Mouse (Mus musculus): Measurements from ENCODE around the gene Nsa2. TPM values are rescaled to one million over a fixed set of nuclear protein-coding genes. Genes with fewer than 3 reads are reported as not detected.
"Not testable (repeated sequence)": the region's sequence is repeated elsewhere in the genome, so short reads cannot be mapped to it uniquely, and the experiment has no call there.

The Nsa2 gene
- polyA plus RNA-seq, 1 experiment from 2014 or later: 58.1 TPM

GRCm38 (mm10) chr13:97178943-97179342, 41.2 kb upstream of the Nsa2 start:
- no peak overlapping the region for H3K4me2 ChIP-seq (replicated peaks; ENCODE audit: low read depth)
- H3K4me3 ChIP-seq (ENCODE audit: low read depth, low read length): no peak overlapping the region
- H3K9me3 ChIP-seq (ENCODE audit: control insufficient read depth): no peaks in the 10 kb centered on the region
- TF ChIP-seq CTCF (IDR thresholded peaks at IDR 0.05; ENCODE audit: low read depth): no peak
- H3K27ac ChIP-seq (ENCODE audit: low read depth, low read length): no peak overlapping the region
- no peak for ATAC-seq
- 87% methylated on average over 7 of the region's 7 CpGs for WGBS
- no peaks in the 10 kb centered on the region for H3K27me3 ChIP-seq (replicated peaks; ENCODE audit: control insufficient read depth, insufficient read depth, low read length)
- H3K36me3 ChIP-seq (ENCODE audit: control insufficient read depth, insufficient read depth): peaks cover 63% of the 10 kb centered on the region
- no peaks in the 10 kb centered on the region; the same call in 1 of the 2 replicates for H3K4me1 ChIP-seq (replicated peaks; ENCODE audit: control insufficient read depth, insufficient read depth, low read length)
- H3K9ac ChIP-seq (ENCODE audit: low read depth, low read length): no peak overlapping the region

- Histone ChIP-seq H3K9ac (ENCODE audit: low read depth, low read length) (no peak overlapping the region), H3K4me3 (ENCODE audit: low read depth, low read length) (no peak overlapping the region), H3K4me2 (replicated peaks; ENCODE audit: low read depth) (no peak overlapping the region), H3K9me3 (ENCODE audit: control insufficient read depth) (no peaks in the 10 kb centered on the region), H3K27me3 (replicated peaks; ENCODE audit: control insufficient read depth, insufficient read depth, low read length) (no peaks in the 10 kb centered on the region), H3K36me3 (ENCODE audit: control insufficient read depth, insufficient read depth) (peaks cover 69% of the 10 kb centered on the region), H3K27ac (ENCODE audit: low read depth, low read length) (peak overlapping the region; percentile 23; the same call in 1 of the 2 replicates), H3K4me1 (replicated peaks; ENCODE audit: control insufficient read depth, insufficient read depth, low read length) (no peaks in the 10 kb centered on the region)
- WGBS: 72% methylated on average over 5 of the region's 5 CpGs
- ATAC-seq: no peak
- no peak for TF ChIP-seq CTCF (IDR thresholded peaks at IDR 0.05; ENCODE audit: low read depth)
Measured at GRCm38 (mm10) chr13:97176731-97177130, 39.0 kb upstream of the Nsa2 start.

DNA sequence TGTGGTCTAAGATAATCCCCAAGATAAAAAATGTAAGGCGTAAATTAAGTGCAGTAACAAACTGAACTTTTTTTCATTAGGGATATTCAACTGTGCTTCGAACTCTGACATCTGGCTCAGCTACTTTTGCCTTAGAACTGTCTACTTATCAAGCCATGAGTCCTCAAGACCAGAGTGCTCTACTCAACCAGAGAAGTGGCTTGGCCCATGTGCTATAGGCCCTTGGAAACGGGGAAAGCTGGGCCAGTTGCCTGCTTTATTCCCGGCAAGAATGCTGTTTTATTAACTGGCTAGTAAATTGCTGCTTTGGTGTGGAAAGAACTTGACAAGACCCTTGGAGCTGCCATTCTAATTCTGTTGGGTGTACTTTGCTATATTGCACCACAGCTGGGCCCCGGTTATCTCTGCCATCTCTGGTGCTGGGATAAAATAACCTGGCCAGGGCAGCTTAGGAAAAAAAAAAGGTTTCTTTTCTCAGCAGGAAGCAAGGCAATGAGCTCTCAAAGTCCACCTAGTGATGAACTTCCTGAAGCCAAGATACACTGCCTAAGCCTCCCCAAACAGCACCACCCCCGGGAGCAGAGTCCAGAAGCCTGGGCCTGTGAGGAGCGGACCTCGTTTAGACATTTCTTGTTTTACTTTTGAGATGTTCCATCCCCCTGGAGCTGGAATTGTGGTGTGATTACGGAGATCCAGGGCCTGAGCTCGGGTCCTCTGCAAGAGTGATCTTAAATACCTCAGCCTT, 38.0 kb upstream of the Nsa2 start:
- peak; percentile 94 for ATAC-seq

GRCm38 (mm10) chr13:97145834-97146233, 8.1 kb upstream of the Nsa2 start:
- ATAC-seq: no peak
- H3K36me3 ChIP-seq (ENCODE audit: control insufficient read depth, insufficient read depth): peaks cover 50% of the 10 kb centered on the region
- WGBS: 57% methylated on average over 4 of the region's 4 CpGs
- peak; percentile 77 for TF ChIP-seq CTCF (IDR thresholded peaks at IDR 0.05; ENCODE audit: low read depth)
- no peaks in the 10 kb centered on the region for H3K9me3 ChIP-seq (ENCODE audit: control insufficient read depth)
- no peak overlapping the region for H3K27ac ChIP-seq (ENCODE audit: low read depth, low read length)
- no peak overlapping the region for H3K9ac ChIP-seq (ENCODE audit: low read depth, low read length)
- H3K27me3 ChIP-seq (replicated peaks; ENCODE audit: control insufficient read depth, insufficient read depth, low read length): no peaks in the 10 kb centered on the region
- no peak overlapping the region for H3K4me3 ChIP-seq (ENCODE audit: low read depth, low read length)
- H3K4me1 ChIP-seq (replicated peaks; ENCODE audit: control insufficient read depth, insufficient read depth, low read length): no peaks in the 10 kb centered on the region
- H3K4me2 ChIP-seq (replicated peaks; ENCODE audit: low read depth): no peak overlapping the region

More for the DNA sequence above, 38.0 kb upstream of the Nsa2 start:
- peak overlapping the region; percentile 63 for H3K27ac ChIP-seq (ENCODE audit: low read depth, low read length)
- H3K27me3 ChIP-seq (replicated peaks; ENCODE audit: control insufficient read depth, insufficient read depth, low read length): no peaks in the 10 kb centered on the region
- WGBS: 46% methylated on average over 10 of the region's 10 CpGs
- H3K4me1 ChIP-seq (replicated peaks; ENCODE audit: control insufficient read depth, insufficient read depth, low read length): no peaks in the 10 kb centered on the region
- H3K9ac ChIP-seq (ENCODE audit: low read depth, low read length): no peak overlapping the region
- H3K4me3 ChIP-seq (ENCODE audit: low read depth, low read length): no peak overlapping the region
- 0 out of 2 replicates have a peak overlapping the region, but pooled peaks have one; percentile 2 for H3K4me2 ChIP-seq (replicated peaks; ENCODE audit: low read depth)
- no peaks in the 10 kb centered on the region for H3K9me3 ChIP-seq (ENCODE audit: control insufficient read depth)
- no peak for TF ChIP-seq CTCF (IDR thresholded peaks at IDR 0.05; ENCODE audit: low read depth)
- H3K36me3 ChIP-seq (ENCODE audit: control insufficient read depth, insufficient read depth): peaks cover 74% of the 10 kb centered on the region

- peaks cover 23% of the 10 kb centered on the region for H3K36me3 ChIP-seq (ENCODE audit: control insufficient read depth, insufficient read depth)
- 87% methylated on average over 7 of the region's 7 CpGs for WGBS
- no peaks in the 10 kb centered on the region for H3K9me3 ChIP-seq (ENCODE audit: control insufficient read depth)
- H3K4me1 ChIP-seq (replicated peaks; ENCODE audit: control insufficient read depth, insufficient read depth, low read length): no peaks in the 10 kb centered on the region
- TF ChIP-seq CTCF (IDR thresholded peaks at IDR 0.05; ENCODE audit: low read depth): no peak
- H3K27ac ChIP-seq (ENCODE audit: low read depth, low read length): no peak overlapping the region
- H3K9ac ChIP-seq (ENCODE audit: low read depth, low read length): no peak overlapping the region
- no peak overlapping the region for H3K4me2 ChIP-seq (replicated peaks; ENCODE audit: low read depth)
- H3K27me3 ChIP-seq (replicated peaks; ENCODE audit: control insufficient read depth, insufficient read depth, low read length): no peaks in the 10 kb centered on the region
- H3K4me3 ChIP-seq (ENCODE audit: low read depth, low read length): no peak overlapping the region
- ATAC-seq: no peak
Measured at GRCm38 (mm10) chr13:97142321-97142720, 4.6 kb upstream of the Nsa2 start.

GRCm38 (mm10) chr13:97138404-97138931, 731 bp upstream of the Nsa2 start:
- H3K36me3 ChIP-seq (ENCODE audit: control insufficient read depth, insufficient read depth): peaks cover 22% of the 10 kb centered on the region; the same call in 1 of the 2 replicates
- not testable (repeated sequence) for H3K9me3 ChIP-seq (ENCODE audit: control insufficient read depth); H3K27me3 ChIP-seq (replicated peaks; ENCODE audit: control insufficient read depth, insufficient read depth, low read length); ATAC-seq; H3K4me1 ChIP-seq (replicated peaks; ENCODE audit: control insufficient read depth, insufficient read depth, low read length)
- WGBS: 24% methylated on average over 8 of the region's 8 CpGs
- H3K4me2 ChIP-seq (replicated peaks; ENCODE audit: low read depth): peak overlapping the region; percentile 63
- peak overlapping the region; percentile 90 for H3K4me3 ChIP-seq (ENCODE audit: low read depth, low read length)
- H3K9ac ChIP-seq (ENCODE audit: low read depth, low read length): peak overlapping the region; percentile 87
- H3K27ac ChIP-seq (ENCODE audit: low read depth, low read length): peak overlapping the region; percentile 90; the same call in 1 of the 2 replicates

GRCm38 (mm10) chr13:97130413-97130812, 7.3 kb downstream of the Nsa2 start:
- not testable (repeated sequence) for H3K4me2 ChIP-seq (replicated peaks; ENCODE audit: low read depth); H3K9ac ChIP-seq (ENCODE audit: low read depth, low read length); H3K4me3 ChIP-seq (ENCODE audit: low read depth, low read length); ATAC-seq; H3K9me3 ChIP-seq (ENCODE audit: control insufficient read depth); H3K27me3 ChIP-seq (replicated peaks; ENCODE audit: control insufficient read depth, insufficient read depth, low read length); H3K4me1 ChIP-seq (replicated peaks; ENCODE audit: control insufficient read depth, insufficient read depth, low read length); H3K27ac ChIP-seq (ENCODE audit: low read depth, low read length)
- no CpG with 5 or more reads among the region's 2 CpGs for WGBS
- peaks cover 23% of the 10 kb centered on the region for H3K36me3 ChIP-seq (ENCODE audit: control insufficient read depth, insufficient read depth)

DNA sequence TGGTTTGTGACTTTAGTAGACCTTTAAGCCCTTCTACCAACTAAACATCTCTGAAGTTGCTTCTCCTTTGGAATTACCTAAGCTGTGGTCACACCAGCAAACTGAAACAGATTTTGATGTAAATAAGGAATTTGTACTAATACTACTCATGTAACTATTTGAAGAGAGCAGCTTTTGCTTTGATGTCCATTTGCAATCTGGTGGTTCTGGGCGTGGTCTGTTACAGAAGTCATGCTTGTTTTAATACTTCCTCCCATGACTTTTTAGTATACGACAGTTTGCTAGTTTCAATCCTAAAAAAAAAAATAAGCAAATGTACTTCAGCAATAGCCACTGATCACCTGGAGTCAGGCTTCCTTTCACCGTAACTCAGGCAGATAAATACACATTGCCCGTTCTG, 8.1 kb downstream of the Nsa2 start:
- not testable (repeated sequence) for H3K9me3 ChIP-seq (ENCODE audit: control insufficient read depth); H3K27ac ChIP-seq (ENCODE audit: low read depth, low read length); H3K9ac ChIP-seq (ENCODE audit: low read depth, low read length); H3K4me1 ChIP-seq (replicated peaks; ENCODE audit: control insufficient read depth, insufficient read depth, low read length); H3K27me3 ChIP-seq (replicated peaks; ENCODE audit: control insufficient read depth, insufficient read depth, low read length); ATAC-seq; H3K4me2 ChIP-seq (replicated peaks; ENCODE audit: low read depth); H3K4me3 ChIP-seq (ENCODE audit: low read depth, low read length)
- 82% methylated on average over 2 of the region's 4 CpGs for WGBS
- peaks cover 16% of the 10 kb centered on the region for H3K36me3 ChIP-seq (ENCODE audit: control insufficient read depth, insufficient read depth)
